Mouse (Mus musculus) intestine, embryonic 16.5 days (tissue): Measurements from ENCODE around the gene Smad1. TPM values are rescaled to one million over a fixed set of nuclear protein-coding genes. Genes with fewer than 3 reads are reported as not detected.

Experiments used
- polyA plus RNA-seq: library from polyadenylated mRNA; unstranded; fragments of >200 nt; fragmentation: Nextera tagmentation; extraction: Ambion mirVana; gene quantifications from 2 replicates; pipeline ENCODE4 v1.2.1, GENCODE M21; 2015

The Smad1 gene
- polyA plus RNA-seq, 1 experiment from 2014 or later: 33.6 TPM

Other genes with a start within 250 kb of the Smad1 start
- gene 1700011L22Rik, start 150.9 kb downstream of the Smad1 start, polyA plus RNA-seq: not detected in 2 replicates
- 13.6 and 13.8 TPM in 2 replicates for gene Mmaa, start 104.6 kb downstream of the Smad1 start, polyA plus RNA-seq
- gene Otud4, start 240.1 kb upstream of the Smad1 start, polyA plus RNA-seq: 8.4 and 8.6 TPM in 2 replicates